Mouse (Mus musculus): ENCODE measurements around the gene Rnase4.

The Rnase4 gene

GRCm38 (mm10) chr14:51129624-51129975 lies 38.7 kb downstream of the Rnase4 start:
- DNase-seq (ENCODE audit: low spot score): no peak

GRCm38 (mm10) chr14:51130315-51130940 lies 39.6 kb downstream of the Rnase4 start:
- no peak for DNase-seq (ENCODE audit: low spot score)

- DNase-seq (ENCODE audit: low spot score): no peak
Measured at GRCm38 (mm10) chr14:51131086-51131815, 40.4 kb downstream of the Rnase4 start.

GRCm38 (mm10) chr14:51132372-51132771 lies 41.5 kb downstream of the Rnase4 start:
- DNase-seq (ENCODE audit: low spot score): no peak

GRCm38 (mm10) chr14:51140342-51140741 lies 49.5 kb downstream of the Rnase4 start:
- no peak for DNase-seq (ENCODE audit: low spot score)

- no peak for DNase-seq (ENCODE audit: low spot score)
Measured at GRCm38 (mm10) chr14:51142119-51142518, 51.2 kb downstream of the Rnase4 start.

- DNase-seq (ENCODE audit: low spot score): no peak
Measured at GRCm38 (mm10) chr14:51142568-51142967, 51.7 kb downstream of the Rnase4 start.

GRCm38 (mm10) chr14:51143287-51143686 lies 52.4 kb downstream of the Rnase4 start:
- no peak for DNase-seq (ENCODE audit: low spot score)

- DNase-seq (ENCODE audit: low spot score): no peak
Measured at GRCm38 (mm10) chr14:51143937-51144336, 53.1 kb downstream of the Rnase4 start.

- no peak for DNase-seq (ENCODE audit: low spot score)
Measured at GRCm38 (mm10) chr14:51144451-51144850, 53.6 kb downstream of the Rnase4 start.

GRCm38 (mm10) chr14:51145521-51145920 lies 54.6 kb downstream of the Rnase4 start:
- no peak for DNase-seq (ENCODE audit: low spot score)

GRCm38 (mm10) chr14:51146685-51147084 lies 55.8 kb downstream of the Rnase4 start, which contains the start of gene Rnase1:
Rnase1 (minus strand) TSS chr14:51146785.
- DNase-seq (ENCODE audit: low spot score): no peak

- DNase-seq (ENCODE audit: low spot score): no peak
Measured at GRCm38 (mm10) chr14:51148006-51148405, 57.1 kb downstream of the Rnase4 start.

- no peak for DNase-seq (ENCODE audit: low spot score)
Measured at GRCm38 (mm10) chr14:51149164-51149563, 58.3 kb downstream of the Rnase4 start.

GRCm38 (mm10) chr14:51150206-51150831 lies 59.4 kb downstream of the Rnase4 start:
- no peak for DNase-seq (ENCODE audit: low spot score)

- DNase-seq (ENCODE audit: low spot score): no peak
Measured at GRCm38 (mm10) chr14:51152249-51152870, 61.5 kb downstream of the Rnase4 start.

Measured in urinary bladder, postnatal 10 days (tissue).